Mouse (Mus musculus): ENCODE data around the gene Cxcl16.
"Not testable (repeated sequence)": the region's sequence is repeated elsewhere in the genome, so short reads cannot be mapped to it uniquely, and the experiment has no call there.

Gene Cxcl16

GRCm38 (mm10) chr11:70453261-70454044, 6.3 kb downstream of the Cxcl16 start:
- DNase-seq (ENCODE audit: extremely low spot score, low spot score), result no peak

GRCm38 (mm10) chr11:70451797-70452498, 7.8 kb downstream of the Cxcl16 start, which contains the start of gene Med11:
Med11 (plus strand) TSS chr11:70451919.
- DNase-seq (ENCODE audit: extremely low spot score, low spot score), result peak; percentile 95

- DNase-seq (ENCODE audit: extremely low spot score, low spot score), result no peak
Measured at GRCm38 (mm10) chr11:70450926-70451325, 8.9 kb downstream of the Cxcl16 start.

- no peak for DNase-seq (ENCODE audit: extremely low spot score, low spot score)
Measured at GRCm38 (mm10) chr11:70447373-70447772, 12.4 kb downstream of the Cxcl16 start.

- DNase-seq (ENCODE audit: extremely low spot score, low spot score), result no peak
Measured at GRCm38 (mm10) chr11:70446756-70447155, 13.0 kb downstream of the Cxcl16 start.

- DNase-seq (ENCODE audit: extremely low spot score, low spot score), result no peak
Measured at GRCm38 (mm10) chr11:70444667-70445066, 15.1 kb downstream of the Cxcl16 start.

- no peak for DNase-seq (ENCODE audit: extremely low spot score, low spot score)
Measured at GRCm38 (mm10) chr11:70443964-70444363, 15.8 kb downstream of the Cxcl16 start.

GRCm38 (mm10) chr11:70441882-70442281, 17.9 kb downstream of the Cxcl16 start:
- DNase-seq (ENCODE audit: extremely low spot score, low spot score), result no peak

- no peak for DNase-seq (ENCODE audit: extremely low spot score, low spot score)
Measured at GRCm38 (mm10) chr11:70440637-70441036, 19.1 kb downstream of the Cxcl16 start.

- no peak for DNase-seq (ENCODE audit: extremely low spot score, low spot score)
Measured at GRCm38 (mm10) chr11:70438728-70439374, 20.9 kb downstream of the Cxcl16 start.

GRCm38 (mm10) chr11:70437426-70437825, 22.4 kb downstream of the Cxcl16 start:
- no peak for DNase-seq (ENCODE audit: extremely low spot score, low spot score)

GRCm38 (mm10) chr11:70435476-70435875, 24.3 kb downstream of the Cxcl16 start:
- DNase-seq (ENCODE audit: extremely low spot score, low spot score), result no peak

- no peak for DNase-seq (ENCODE audit: extremely low spot score, low spot score)
Measured at GRCm38 (mm10) chr11:70433951-70434350, 25.8 kb downstream of the Cxcl16 start.

- DNase-seq (ENCODE audit: extremely low spot score, low spot score), result no peak
Measured at GRCm38 (mm10) chr11:70433569-70433943, 26.2 kb downstream of the Cxcl16 start.

GRCm38 (mm10) chr11:70432895-70433568, 26.8 kb downstream of the Cxcl16 start:
- no peak for DNase-seq (ENCODE audit: extremely low spot score, low spot score)

GRCm38 (mm10) chr11:70432048-70432894, 27.5 kb downstream of the Cxcl16 start, which contains the start of gene Arrb2:
Arrb2 (plus strand) TSS chr11:70432635.
- peak; percentile 99 for DNase-seq (ENCODE audit: extremely low spot score, low spot score)

GRCm38 (mm10) chr11:70431574-70431973, 28.2 kb downstream of the Cxcl16 start:
- DNase-seq (ENCODE audit: extremely low spot score, low spot score), result no peak

GRCm38 (mm10) chr11:70426598-70426997, 33.2 kb downstream of the Cxcl16 start:
- DNase-seq (ENCODE audit: extremely low spot score, low spot score), result not testable (repeated sequence)

GRCm38 (mm10) chr11:70419486-70419885, 40.3 kb downstream of the Cxcl16 start:
- DNase-seq (ENCODE audit: extremely low spot score, low spot score), result no peak

- no peak for DNase-seq (ENCODE audit: extremely low spot score, low spot score)
Measured at GRCm38 (mm10) chr11:70418199-70418598, 41.6 kb downstream of the Cxcl16 start.

GRCm38 (mm10) chr11:70413961-70414360, 45.8 kb downstream of the Cxcl16 start:
- peak; percentile 85 for DNase-seq (ENCODE audit: extremely low spot score, low spot score)

Data from neural tube, embryonic 10.5 days (tissue).